Mouse (Mus musculus) duodenum, adult 2 months (tissue): ENCODE results near the gene Arnt. TPM values are rescaled to one million over a fixed set of nuclear protein-coding genes. Genes with fewer than 3 reads are reported as not detected.

Experiments used
- polyA plus RNA-seq: library from polyadenylated mRNA; depleted of rRNA; stranded (reverse); fragments of >200 nt; gene quantifications from 2 replicates; pipeline ENCODE4 v1.2.3, GENCODE M21; 2012; ENCODE audit warnings: low replicate concordance; rRNA removed

Gene Arnt
- 22.5 and 24.7 TPM in 2 replicates for polyA plus RNA-seq

GRCm38 (mm10) chr3:95434136-95434982 lies at the start of gene Arnt:
Gene Arnt, plus strand, starts transcription at chr3:95434388.

DNA sequence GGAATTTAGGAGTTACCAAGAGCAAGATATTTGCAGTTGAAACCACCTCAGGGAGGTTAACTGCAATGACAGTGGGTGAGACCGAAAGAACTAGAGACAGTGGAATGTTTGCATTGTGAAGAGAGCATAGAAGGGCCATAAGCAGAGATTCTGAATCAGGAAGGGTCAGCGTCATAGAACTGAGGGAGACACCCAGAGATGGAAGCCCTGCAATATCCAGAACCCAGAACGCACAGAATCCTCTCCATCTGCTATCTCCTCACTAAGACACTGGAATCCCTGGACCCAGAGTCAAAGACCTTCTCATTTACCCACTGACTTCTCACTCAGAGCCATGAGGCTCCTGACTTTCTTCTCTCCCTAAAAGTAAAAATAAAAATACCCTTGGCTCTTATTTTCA lies 31.4 kb upstream of the Arnt start, which contains the start of gene 4930558C23Rik:
TSS of gene 4930558C23Rik (minus strand) at position 101 of the 400 bp plus-strand sequence.

DNA sequence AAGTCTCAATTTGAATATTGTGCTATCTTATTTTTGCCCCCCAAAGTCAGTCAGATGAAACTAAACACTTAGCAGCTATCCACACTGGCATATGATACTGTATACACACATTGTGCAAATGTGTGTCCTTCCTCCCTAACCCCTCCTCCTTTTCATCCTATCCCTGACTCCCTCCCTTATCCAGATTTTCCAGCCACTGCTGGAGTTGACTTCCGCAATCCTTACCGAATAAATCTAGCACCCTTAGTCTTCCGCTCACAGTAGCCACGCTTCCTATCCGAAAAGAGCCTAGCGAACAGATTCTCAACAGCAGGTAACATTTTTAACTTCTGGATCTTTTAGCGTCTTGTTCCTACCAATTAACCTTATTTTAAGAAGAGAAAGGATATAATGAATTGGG lies 64.8 kb downstream of the Arnt start, which contains the start of gene Ctsk:
TSS of gene Ctsk (plus strand) at position 233 of the 400 bp plus-strand sequence.

GRCm38 (mm10) chr3:95526622-95527211 lies 92.5 kb downstream of the Arnt start, which contains the start of gene Ctss:
Gene Ctss, plus strand, starts transcription at chr3:95526786.

Other genes starting within 250 kb of the Arnt start
- 2.7 and 3.5 TPM in 2 replicates for gene Gabpb2, start 216.5 kb upstream of the Arnt start, polyA plus RNA-seq
- 49.3 and 60.2 TPM in 2 replicates for gene Cdc42se1, start 205.7 kb upstream of the Arnt start, polyA plus RNA-seq
- 16.1 and 25.0 TPM in 2 replicates for gene Mllt11, start 202.2 kb upstream of the Arnt start, polyA plus RNA-seq
- gene Gm128, start 192.8 kb upstream of the Arnt start, polyA plus RNA-seq = 0.14 and 0.21 TPM in 2 replicates
- gene Bnipl, start 183.2 kb upstream of the Arnt start, polyA plus RNA-seq = 0.19 and 0.68 TPM in 2 replicates
- gene Mindy1, start 153.0 kb upstream of the Arnt start, polyA plus RNA-seq = 64.0 and 83.7 TPM in 2 replicates
- 5.3 and 8.0 TPM in 2 replicates for gene Prune1, start 152.3 kb upstream of the Arnt start, polyA plus RNA-seq
- gene Anxa9, start 127.2 kb upstream of the Arnt start, polyA plus RNA-seq = 0.54 and 0.81 TPM in 2 replicates
- gene Cers2, start 119.6 kb upstream of the Arnt start, polyA plus RNA-seq = 39.3 and 45.5 TPM in 2 replicates
- 3.6 and 4.9 TPM in 2 replicates for gene Setdb1, start 77.2 kb upstream of the Arnt start, polyA plus RNA-seq
- not detected in 2 replicates for gene 4930558C23Rik, start 31.5 kb upstream of the Arnt start, polyA plus RNA-seq
- gene Ctsk, start 64.9 kb downstream of the Arnt start, polyA plus RNA-seq = 0.74 and 0.92 TPM in 2 replicates
- gene Ctss, start 92.4 kb downstream of the Arnt start, polyA plus RNA-seq = 17.9 and 21.3 TPM in 2 replicates
- gene Hormad1, start 125.3 kb downstream of the Arnt start, polyA plus RNA-seq = not detected in 2 replicates
- gene Golph3l, start 154.5 kb downstream of the Arnt start, polyA plus RNA-seq = 1.7 and 2.6 TPM in 2 replicates
- 6.8 and 10.2 TPM in 2 replicates for gene Ensa, start 190.6 kb downstream of the Arnt start, polyA plus RNA-seq
- gene Mcl1, start 224.4 kb downstream of the Arnt start, polyA plus RNA-seq = 99.3 and 378 TPM in 2 replicates